Mouse (Mus musculus): ENCODE data around the gene Usmg5.

GRCm38 (mm10) chr19:47065860-47066259 is 24.6 kb downstream of the Usmg5 start:
- TF ChIP-seq USF1 (IDR thresholded peaks at IDR 0.05; ENCODE audit: low read depth) (no peak), POLR2A (IDR thresholded peaks at IDR 0.05; ENCODE audit: insufficient read length, low read depth) (no peak), TCF12 (IDR thresholded peaks at IDR 0.05; ENCODE audit: insufficient read depth, poor library complexity, severe bottlenecking) (no peak), MYOG (IDR thresholded peaks at IDR 0.05; ENCODE audit: control insufficient read depth in 1 of 3, insufficient read depth in 1 of 3, insufficient read length in 2 of 3, low read depth in 2 of 3) (no peak), E2F4 (IDR thresholded peaks at IDR 0.05; ENCODE audit: insufficient read depth) (no peak), POLR2AphosphoS2 (IDR thresholded peaks at IDR 0.05; ENCODE audit: insufficient read length, low read depth) (no peak), MAX (IDR thresholded peaks at IDR 0.05; ENCODE audit: low read depth) (no peak), MYOD1 (IDR thresholded peaks at IDR 0.05; ENCODE audit: control insufficient read depth in 1 of 3, insufficient read length in 2 of 3, low read depth in 2 of 3) (no peak), REST (IDR thresholded peaks at IDR 0.05; ENCODE audit: insufficient read depth, insufficient read length) (no peak), CEBPB (IDR thresholded peaks at IDR 0.05; ENCODE audit: insufficient read depth, poor library complexity, severe bottlenecking) (no peak), TCF3 (IDR thresholded peaks at IDR 0.05; ENCODE audit: insufficient read length, low read depth) (no peak)

Data from myocyte (in vitro differentiated cells).